Mouse (Mus musculus) heart, postnatal 36 days (tissue): Measurements from ENCODE around the gene Lins1. TPM values are rescaled to one million over a fixed set of nuclear protein-coding genes. Genes with fewer than 3 reads are reported as not detected.

Experiments used
- DNase-seq, 2 experiments: peaks; one replicate each; pipeline ENCODE4 v3.0.0; 2021 to 2022
- intact Hi-C: fragments of 180-260 bp; cut with DNase I; formaldehyde crosslinking; loops from one replicate; pipeline ENCODE4 v1.15.1; 2025
- total RNA-seq, 2 experiments: library from RNA; stranded (reverse); gene quantifications; 2 replicates each; pipeline ENCODE4 v1.2.3; 2021

Gene Lins1
- total RNA-seq, 2 experiments from 2014 or later = 3.3 to 4.1 TPM

- intact Hi-C loops = no loop called here
- DNase-seq = no peak
These were observed 35.3 kb downstream of the Lins1 start for GRCm38 (mm10) chr7:66724954-66725353.

DNA sequence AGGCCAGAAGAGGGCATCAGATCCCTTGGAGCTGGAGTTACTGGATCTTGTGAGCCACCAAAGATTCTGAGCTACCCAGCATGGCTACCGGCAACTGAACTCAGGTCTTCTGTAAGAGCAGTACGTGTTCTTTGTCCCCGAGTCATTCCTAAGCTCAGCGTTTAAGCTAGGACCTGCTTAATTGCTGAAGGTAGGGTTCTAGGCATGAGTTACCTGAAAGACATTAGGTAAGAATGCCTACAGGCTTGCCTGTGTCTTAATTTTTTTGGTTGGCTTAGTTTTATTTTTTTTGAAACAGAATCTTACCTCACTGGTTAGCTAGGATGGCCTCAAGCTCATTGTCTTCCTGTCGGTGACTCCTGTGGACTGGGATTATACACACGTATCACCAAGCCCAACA is 38.4 kb downstream of the Lins1 start:
- intact Hi-C loops = no loop called here

DNA sequence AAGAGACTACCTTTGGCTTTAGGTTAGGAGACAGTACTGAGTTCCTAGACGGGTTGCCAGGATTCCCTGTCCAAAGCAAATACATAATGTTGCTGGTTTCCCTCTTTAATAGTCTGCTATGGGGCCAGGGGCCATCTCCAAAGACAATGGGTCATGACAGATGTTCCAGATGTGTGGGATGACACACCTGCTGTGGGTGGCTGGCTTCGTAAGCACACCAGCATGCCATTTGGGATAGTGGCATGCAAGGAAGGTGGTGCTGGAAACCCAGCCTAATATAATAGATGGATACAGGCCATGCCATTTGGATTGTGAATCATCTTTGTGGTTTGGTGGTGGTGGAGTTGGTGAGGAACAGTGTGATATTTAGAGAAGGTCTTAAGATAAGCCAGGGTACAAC is 39.5 kb downstream of the Lins1 start:
- DNase-seq = no peak

More for the DNA sequence above, 38.4 kb downstream of the Lins1 start:
- no peak for DNase-seq

GRCm38 (mm10) chr7:66733431-66733830 is 43.7 kb downstream of the Lins1 start:
- intact Hi-C loops = no loop called here
- no peak for DNase-seq

More for the DNA sequence above, 39.5 kb downstream of the Lins1 start:
- intact Hi-C loops = no loop called here

GRCm38 (mm10) chr7:66733882-66734281 is 44.2 kb downstream of the Lins1 start:
- no peak for DNase-seq
- intact Hi-C loops = no loop called here

- intact Hi-C loops = no loop called here
- no peak for DNase-seq
These were observed 44.8 kb downstream of the Lins1 start for GRCm38 (mm10) chr7:66734466-66734865.

- intact Hi-C loops = no loop called here
- no peak for DNase-seq
These were observed 45.3 kb downstream of the Lins1 start for GRCm38 (mm10) chr7:66734993-66735392.

GRCm38 (mm10) chr7:66737418-66737817 is 47.7 kb downstream of the Lins1 start:
- DNase-seq = no peak
- intact Hi-C loops = no loop called here

DNA sequence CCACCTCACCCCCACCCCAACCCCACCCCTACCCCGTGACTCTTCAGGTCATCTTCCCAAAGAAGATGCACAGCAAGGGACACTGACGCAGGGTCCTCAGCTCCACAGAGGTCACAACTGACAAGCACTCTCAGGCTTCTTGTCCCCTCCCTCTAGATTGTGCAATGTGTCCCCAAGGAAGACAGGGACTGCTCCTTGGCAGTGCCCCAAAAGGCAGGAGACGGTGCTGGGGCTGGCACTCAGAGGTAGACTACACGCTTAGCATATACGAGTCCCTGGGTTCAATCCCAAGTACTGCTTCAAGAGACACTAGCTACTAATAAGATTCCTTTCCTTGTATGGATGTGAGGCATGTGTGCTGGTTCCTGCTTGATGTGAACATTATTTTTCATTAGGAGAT is 51.3 kb downstream of the Lins1 start:
- intact Hi-C loops = no loop called here
- DNase-seq = no peak

DNA sequence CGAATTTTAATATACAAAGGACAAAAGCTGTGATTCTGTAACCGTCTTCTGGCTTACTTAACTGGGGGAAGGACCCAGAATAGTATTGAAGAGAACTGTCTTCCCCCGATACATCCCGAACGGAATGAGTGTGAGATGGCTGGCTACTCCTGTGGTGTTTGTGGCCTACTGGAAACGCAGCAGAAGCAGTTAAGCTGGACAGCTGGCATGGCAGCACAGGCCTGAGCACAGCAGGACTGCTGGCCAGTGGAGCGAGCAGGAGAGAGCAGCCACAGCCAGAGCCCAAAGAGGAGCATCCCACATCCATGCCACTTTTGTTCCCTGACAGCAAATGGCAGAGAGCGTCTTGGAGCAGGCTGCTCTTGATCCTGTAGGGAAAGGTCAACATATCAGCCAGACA is 51.7 kb downstream of the Lins1 start:
- no peak for DNase-seq
- intact Hi-C loops = no loop called here

DNA sequence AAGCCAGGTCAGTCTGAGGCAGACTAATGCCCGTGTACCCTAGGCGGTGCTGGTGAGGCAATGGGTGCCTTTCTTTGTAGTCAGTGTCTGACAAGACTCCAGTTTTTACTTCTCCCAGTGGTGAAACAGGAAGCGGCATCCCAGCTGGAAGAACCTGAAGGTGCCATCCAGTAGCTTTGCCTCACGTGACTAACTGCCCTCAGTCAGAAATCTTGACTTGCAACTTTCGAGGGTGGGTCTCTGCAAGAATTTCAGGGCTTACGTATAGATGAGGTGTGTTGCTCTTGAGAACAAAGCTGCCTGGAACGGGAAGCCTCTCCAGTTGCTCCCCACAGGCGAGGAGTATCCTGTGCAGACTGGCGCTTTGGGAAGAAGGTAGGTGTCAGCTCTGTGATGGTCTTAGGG is 53.7 kb downstream of the Lins1 start, which contains the start of gene Cers3:
Gene Cers3 (plus strand): TSS at position 128 of the 405 bp plus-strand sequence.
- intact Hi-C loops = no loop called here

GRCm38 (mm10) chr7:66746972-66747371 is 57.3 kb downstream of the Lins1 start:
- DNase-seq = no peak
- intact Hi-C loops = no loop called here

More for the DNA sequence above, 53.7 kb downstream of the Lins1 start, which contains the start of gene Cers3:
- DNase-seq = no peak

- no peak for DNase-seq
- intact Hi-C loops = no loop called here
These were observed 60.3 kb downstream of the Lins1 start for GRCm38 (mm10) chr7:66749998-66750397.

- intact Hi-C loops = no loop called here
- DNase-seq = no peak
These were observed 64.1 kb downstream of the Lins1 start for GRCm38 (mm10) chr7:66753816-66754215.

DNA sequence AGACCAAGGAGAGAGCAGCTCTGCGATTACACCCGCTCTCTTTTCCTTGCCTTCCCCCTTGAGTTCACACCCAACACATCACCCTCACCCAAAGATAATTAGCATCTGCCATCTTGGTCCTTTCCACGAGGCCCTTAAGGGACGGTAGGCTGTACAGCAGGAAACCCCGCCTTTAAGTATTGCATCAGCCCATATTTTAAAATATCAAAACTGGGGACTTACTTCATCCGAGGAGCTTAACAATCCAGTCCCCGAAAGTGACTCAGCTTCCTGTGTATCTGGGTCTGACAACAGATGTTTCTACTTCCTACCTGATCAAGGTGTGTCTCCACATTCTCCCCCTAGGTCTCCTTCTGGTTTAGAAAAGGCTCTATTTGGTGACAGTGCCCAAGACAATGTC is 65.9 kb downstream of the Lins1 start:
- intact Hi-C loops = no loop called here

More for the DNA sequence above, 65.9 kb downstream of the Lins1 start:
- no peak for DNase-seq

Other genes with a start within 250 kb of the Lins1 start
- 1 to 10 TPM; 7.5 to 8.1 TPM for gene Asb7, start 293 bp upstream of the Lins1 start, total RNA-seq
- gene Cers3, start 53.6 kb downstream of the Lins1 start, total RNA-seq = under 1 TPM in 1 of 2 experiments, not detected in 1; 0.17 TPM
- gene Adamts17, start 149.8 kb downstream of the Lins1 start, total RNA-seq = 1 to 10 TPM; 1.3 to 1.5 TPM